Mouse (Mus musculus) gastrocnemius, adult 18-20 months (tissue): ENCODE results near the gene Neurl4. TPM values are rescaled to one million over a fixed set of nuclear protein-coding genes. Genes with fewer than 3 reads are reported as not detected.
"Not testable (repeated sequence)": the region's sequence is repeated elsewhere in the genome, so short reads cannot be mapped to it uniquely, and the experiment has no call there.

Experiments
- DNase-seq: peaks from one replicate; pipeline ENCODE4 v3.0.0; 2021; ENCODE audit warnings: low spot score
- long read RNA-seq, 2 experiments: library from polyadenylated mRNA; stranded (forward); transcript quantifications; one replicate each; pipeline ENCODE4 v2.0.0; 2021
- total RNA-seq, 2 experiments: library from RNA; stranded (reverse); gene quantifications; 2 replicates each; pipeline ENCODE4 v1.2.3; 2021

Neurl4 gene
- 10 to 100 TPM; 25.9 to 27.4 TPM for total RNA-seq
- long read RNA-seq, experiment 1, partial matches to known transcripts = 9 of 19 reads
- long read RNA-seq, experiment 1, other reads (novel, unspliced or antisense) = 10 of 19 reads
- long read RNA-seq, experiment 2, partial matches to known transcripts = 7 of 19 reads
- long read RNA-seq, experiment 2, other reads (novel, unspliced or antisense) = 12 of 19 reads

GRCm38 (mm10) chr11:69900471-69901405, at the start of gene Neurl4, which contains the start of gene 2810408A11Rik:
Gene Neurl4, plus strand, starts transcription at chr11:69901072.
Gene 2810408A11Rik, minus strand, starts transcription at chr11:69900987.
- peak; percentile 92 for DNase-seq

- no peak for DNase-seq
Measured at GRCm38 (mm10) chr11:69853994-69854393, 46.9 kb upstream of the Neurl4 start.

GRCm38 (mm10) chr11:69854680-69855079, 46.2 kb upstream of the Neurl4 start:
- DNase-seq = no peak

GRCm38 (mm10) chr11:69855347-69855746, 45.5 kb upstream of the Neurl4 start:
- no peak for DNase-seq

GRCm38 (mm10) chr11:69858113-69858998, 42.5 kb upstream of the Neurl4 start, which contains the start of gene Tnk1:
Gene Tnk1, minus strand, starts transcription at chr11:69858730.
- DNase-seq = no peak

GRCm38 (mm10) chr11:69863729-69864128, 37.1 kb upstream of the Neurl4 start:
- DNase-seq = not testable (repeated sequence)

- DNase-seq = no peak
Measured at GRCm38 (mm10) chr11:69864138-69864860, 36.6 kb upstream of the Neurl4 start.

GRCm38 (mm10) chr11:69865561-69865960, 35.3 kb upstream of the Neurl4 start:
- no peak for DNase-seq

GRCm38 (mm10) chr11:69867335-69867734, 33.5 kb upstream of the Neurl4 start:
- no peak for DNase-seq

GRCm38 (mm10) chr11:69870289-69871069, 30.4 kb upstream of the Neurl4 start:
- DNase-seq = no peak

- DNase-seq = no peak
Measured at GRCm38 (mm10) chr11:69871822-69872221, 29.1 kb upstream of the Neurl4 start.

GRCm38 (mm10) chr11:69872451-69872850, 28.4 kb upstream of the Neurl4 start:
- no peak for DNase-seq

- no peak for DNase-seq
Measured at GRCm38 (mm10) chr11:69876186-69876585, 24.7 kb upstream of the Neurl4 start.

GRCm38 (mm10) chr11:69876867-69877266, 24.0 kb upstream of the Neurl4 start:
- DNase-seq = peak; percentile 86

- no peak for DNase-seq
Measured at GRCm38 (mm10) chr11:69877878-69878277, 23.0 kb upstream of the Neurl4 start, which contains the start of gene Tmem95. Gene Tmem95, minus strand, starts transcription at chr11:69878018.

- DNase-seq = no peak
Measured at GRCm38 (mm10) chr11:69878399-69878798, 22.5 kb upstream of the Neurl4 start.

GRCm38 (mm10) chr11:69878952-69879351, 21.9 kb upstream of the Neurl4 start:
- no peak for DNase-seq

- no peak for DNase-seq
Measured at GRCm38 (mm10) chr11:69879711-69880110, 21.2 kb upstream of the Neurl4 start.

- DNase-seq = peak; percentile 71
Measured at GRCm38 (mm10) chr11:69880506-69880852, 20.4 kb upstream of the Neurl4 start.
